Mouse (Mus musculus) heart, postnatal 0 days (tissue): ENCODE results near the gene Chd9.

Experiments
- CTCF ChIP-seq: IDR thresholded peaks from 2 replicates; pipeline ENCODE4 v1.5.1; 2016; ENCODE audit warnings: antibody characterized with exemption, control low read depth, low read depth
- EP300 ChIP-seq: IDR thresholded peaks from 2 replicates; pipeline ENCODE4 v1.6.1; 2016; ENCODE audit warnings: antibody characterized with exemption, low read depth

GRCm38 (mm10) chr8:91077077-91077867 lies 249.1 kb downstream of the Chd9 start:
- TF ChIP-seq CTCF = no peak
- TF ChIP-seq EP300 = no peak
